Mouse (Mus musculus): ENCODE measurements around the gene 1810046K07Rik.

DNA sequence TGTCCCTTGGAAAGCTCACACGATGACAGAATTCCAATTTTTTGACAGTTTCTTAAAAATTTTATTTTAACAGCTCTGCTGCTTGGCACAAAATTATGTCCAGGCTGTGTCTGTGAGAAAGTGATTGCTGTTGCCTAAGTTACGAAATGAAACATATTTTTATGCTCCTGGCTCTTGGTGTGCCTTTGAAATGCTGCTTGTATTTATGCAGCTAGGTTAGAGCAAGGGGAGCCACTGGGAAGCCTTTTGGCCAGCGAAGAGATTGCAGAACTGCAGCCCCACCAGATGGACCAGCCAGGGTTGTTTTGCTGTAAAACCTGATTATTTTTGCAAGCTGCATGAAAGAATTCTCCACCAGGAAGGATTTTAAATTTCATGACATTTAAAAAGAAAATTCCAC is 23.6 kb downstream of the 1810046K07Rik start:
- TF ChIP-seq MAX (IDR thresholded peaks at IDR 0.05; ENCODE audit: low read depth) (no peak), USF1 (IDR thresholded peaks at IDR 0.05; ENCODE audit: low read depth) (no peak), POLR2A (IDR thresholded peaks at IDR 0.05; ENCODE audit: insufficient read length, low read depth) (no peak), E2F4 (IDR thresholded peaks at IDR 0.05; ENCODE audit: insufficient read depth) (no peak), TCF3 (IDR thresholded peaks at IDR 0.05; ENCODE audit: insufficient read length, low read depth) (no peak), POLR2AphosphoS2 (IDR thresholded peaks at IDR 0.05; ENCODE audit: insufficient read length, low read depth) (no peak), TCF12 (IDR thresholded peaks at IDR 0.05; ENCODE audit: insufficient read depth, poor library complexity, severe bottlenecking) (no peak), CEBPB (IDR thresholded peaks at IDR 0.05; ENCODE audit: insufficient read depth, poor library complexity, severe bottlenecking) (no peak), MYOG (IDR thresholded peaks at IDR 0.05; ENCODE audit: control insufficient read depth in 1 of 3, insufficient read depth in 1 of 3, insufficient read length in 2 of 3, low read depth in 2 of 3) (no peak), MYOD1 (IDR thresholded peaks at IDR 0.05; ENCODE audit: control insufficient read depth in 1 of 3, insufficient read length in 2 of 3, low read depth in 2 of 3) (no peak), REST (IDR thresholded peaks at IDR 0.05; ENCODE audit: insufficient read depth, insufficient read length) (no peak)
